Mouse (Mus musculus): ENCODE measurements at regions not wholly inside any gene's neighbourhood (a gene's known extent, or its start where the extent isn't known, plus 50 kb on each side); places are given as distances from the start of the nearest gene placed in this dataset.

DNA sequence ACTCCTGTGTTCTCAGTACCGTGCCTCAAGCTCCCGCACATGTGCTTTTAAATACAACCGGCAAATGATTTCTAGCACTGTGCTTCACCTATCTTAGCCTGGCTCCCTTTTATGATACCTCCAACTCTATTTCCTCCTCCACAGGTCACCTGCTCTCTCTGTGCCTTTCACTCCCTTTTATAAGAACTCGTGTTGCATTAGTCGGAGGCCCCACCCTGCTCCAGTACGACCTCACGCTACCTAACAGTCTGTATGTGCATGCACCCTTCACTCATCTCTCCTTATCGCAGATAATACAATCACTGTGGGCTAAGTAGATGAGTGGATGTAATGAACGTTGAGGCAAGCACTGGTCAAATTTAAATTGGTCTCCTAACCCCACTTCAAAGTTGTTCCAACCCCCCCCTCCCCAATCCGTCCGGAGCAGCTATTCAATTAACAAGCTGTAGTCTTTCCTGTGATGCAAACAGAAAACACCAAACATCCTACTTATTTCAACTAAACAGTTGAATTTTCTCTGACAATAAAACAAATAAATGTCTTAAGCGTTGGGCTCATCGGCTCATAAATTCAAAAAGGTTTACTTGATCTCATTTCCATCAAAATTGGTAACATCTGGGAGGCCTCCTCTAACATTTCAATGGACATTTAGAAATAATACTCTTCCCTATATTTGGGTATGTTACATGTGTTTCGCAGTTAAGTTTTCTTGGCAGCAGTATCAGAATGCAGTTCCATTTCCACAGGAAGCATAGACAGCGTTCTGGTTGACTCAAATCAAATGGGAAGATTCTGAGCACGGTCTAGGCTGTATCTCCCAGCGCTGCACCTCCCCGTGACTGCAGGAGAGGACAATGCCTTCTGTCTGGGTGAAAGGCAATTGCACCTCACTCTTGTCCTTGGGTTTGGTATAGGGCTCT, 337.8 kb downstream of the Efna5 start:
- TF ChIP-seq CTCF (IDR thresholded peaks at IDR 0.05; ENCODE audit: insufficient read depth, low read length) (no peak), POLR2A (IDR thresholded peaks at IDR 0.05; ENCODE audit: borderline replicate concordance, extremely low read depth, low read depth, low read length) (no peak)
